Mouse (Mus musculus) spleen, postnatal 4 days (tissue): ENCODE measurements around the gene Lpar6.

Experiments used
- DNase-seq, 2 experiments: peaks; one replicate each; pipeline ENCODE4 v3.0.0; 2022; ENCODE audit warnings: low spot score in 2 of 2

Gene Lpar6

DNA sequence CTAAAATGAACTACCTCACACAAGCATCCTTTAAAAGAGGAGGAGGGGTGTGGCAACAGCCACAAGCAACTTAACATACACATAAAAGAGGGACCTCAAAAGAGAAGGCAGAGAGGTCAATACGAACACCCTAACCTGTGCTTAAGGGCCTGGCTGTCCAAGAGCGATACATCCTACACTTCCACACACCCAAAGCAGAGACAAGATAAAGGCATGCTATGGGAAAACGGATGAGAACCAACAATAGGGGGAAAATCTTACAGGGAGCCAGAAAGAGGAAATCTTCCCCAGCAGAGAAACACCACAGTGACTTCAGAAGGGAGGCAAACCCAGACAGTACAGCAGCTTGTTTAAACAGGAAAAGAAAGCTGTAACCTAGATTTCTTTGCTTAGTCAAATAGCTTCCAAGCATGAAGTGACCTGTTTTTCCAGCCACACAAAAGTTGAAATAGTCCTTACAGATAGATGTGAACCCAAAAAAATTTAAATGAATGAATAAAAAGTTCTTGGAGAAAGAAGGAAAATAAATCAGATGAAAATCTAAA, 17.8 kb downstream of the Lpar6 start:
- DNase-seq, result no peak

DNA sequence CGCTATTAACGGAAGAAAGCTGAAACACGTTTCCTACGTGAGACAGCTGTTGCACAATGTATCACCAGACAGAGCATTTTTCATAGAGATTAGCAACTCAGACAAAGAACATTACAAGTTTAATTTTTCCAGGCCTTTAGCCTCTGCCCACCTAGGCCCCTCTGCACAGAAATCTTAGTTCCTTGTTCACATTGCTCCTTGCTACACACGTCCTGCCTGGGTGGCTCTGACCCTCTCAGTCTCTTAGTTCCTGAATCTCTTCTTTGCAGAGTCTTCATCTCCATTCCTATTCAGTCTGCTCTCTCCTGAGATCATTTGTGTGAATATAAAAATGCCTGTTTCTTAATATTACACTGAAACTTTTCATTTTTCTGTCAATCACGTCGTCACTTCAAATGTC, 19.7 kb downstream of the Lpar6 start:
- DNase-seq, result no peak

DNA sequence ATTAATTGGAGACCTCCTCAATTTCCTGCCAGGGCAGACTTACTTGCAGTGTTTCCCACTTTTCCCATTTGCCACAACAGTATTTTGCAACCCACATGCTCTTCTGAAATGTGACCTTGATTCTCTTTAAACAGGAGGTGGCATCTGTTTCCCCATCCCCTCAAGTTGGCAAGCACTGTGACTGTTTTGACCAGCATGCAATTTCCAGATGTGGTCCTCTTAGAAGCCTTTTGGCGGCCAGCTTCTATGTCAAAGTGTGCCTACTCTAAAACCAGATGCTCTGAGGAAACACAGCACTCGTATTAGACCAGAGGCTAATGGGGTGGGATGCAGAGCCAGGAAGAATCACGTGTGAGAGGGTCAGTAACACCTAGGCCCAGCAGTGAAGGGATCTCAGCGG, 20.5 kb downstream of the Lpar6 start:
- DNase-seq, result no peak

DNA sequence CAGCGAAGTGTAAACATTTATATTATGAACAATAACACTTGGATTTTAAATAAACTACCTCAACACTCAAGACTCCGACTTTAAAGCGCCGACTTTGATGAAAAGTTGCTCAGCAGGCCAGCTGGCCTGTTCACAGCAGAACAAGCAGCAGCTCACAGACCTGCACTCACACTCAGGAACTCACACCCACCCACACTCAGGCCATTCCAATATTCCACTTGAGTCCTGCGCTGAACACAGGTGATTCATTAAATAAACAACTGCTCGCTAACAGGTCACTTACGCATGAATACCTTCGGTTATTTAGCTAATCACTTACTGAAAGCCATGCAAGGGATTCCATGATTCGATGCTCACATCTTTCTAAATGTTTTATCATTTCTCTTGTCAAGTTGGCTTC, 24.5 kb downstream of the Lpar6 start:
- DNase-seq, result no peak

DNA sequence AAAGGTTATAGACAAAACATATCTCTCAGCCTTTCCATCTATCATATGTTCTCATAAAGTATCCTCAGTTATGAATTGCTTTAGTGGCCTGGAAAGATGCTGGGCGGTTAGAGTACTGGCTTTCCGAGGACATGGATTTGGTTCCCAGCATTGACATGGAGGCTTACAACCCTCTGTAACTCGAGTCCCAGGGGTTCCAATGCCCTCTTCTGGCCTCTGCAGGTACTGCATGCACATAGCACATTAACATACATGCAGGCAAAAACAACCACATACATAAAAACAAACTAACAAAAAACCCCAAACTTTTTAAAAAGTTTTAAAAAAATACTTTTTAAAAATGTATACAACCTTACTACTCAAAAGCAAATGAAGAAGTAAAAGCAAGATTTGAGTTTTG, 28.5 kb downstream of the Lpar6 start:
- peak; percentile 31 to 70 for DNase-seq

DNA sequence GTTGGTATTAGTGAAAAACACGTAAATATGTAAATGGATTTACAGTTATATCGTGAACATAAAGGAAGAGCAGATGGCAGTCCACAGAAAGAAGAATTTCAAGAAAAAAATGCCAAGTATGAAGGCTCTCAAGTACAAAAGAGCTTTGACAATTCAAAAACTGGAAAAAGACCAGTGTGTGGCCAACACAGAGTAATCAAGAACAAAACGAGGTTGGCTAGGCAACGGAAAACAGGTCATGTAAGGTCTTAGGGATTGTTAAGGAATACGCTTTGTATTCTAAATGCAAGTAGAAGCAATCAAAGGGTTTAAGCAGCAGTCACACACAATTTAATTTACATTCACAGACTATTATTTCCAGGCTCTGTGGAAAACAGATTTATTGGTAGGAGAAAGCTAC, 34.1 kb downstream of the Lpar6 start:
- no peak for DNase-seq

DNA sequence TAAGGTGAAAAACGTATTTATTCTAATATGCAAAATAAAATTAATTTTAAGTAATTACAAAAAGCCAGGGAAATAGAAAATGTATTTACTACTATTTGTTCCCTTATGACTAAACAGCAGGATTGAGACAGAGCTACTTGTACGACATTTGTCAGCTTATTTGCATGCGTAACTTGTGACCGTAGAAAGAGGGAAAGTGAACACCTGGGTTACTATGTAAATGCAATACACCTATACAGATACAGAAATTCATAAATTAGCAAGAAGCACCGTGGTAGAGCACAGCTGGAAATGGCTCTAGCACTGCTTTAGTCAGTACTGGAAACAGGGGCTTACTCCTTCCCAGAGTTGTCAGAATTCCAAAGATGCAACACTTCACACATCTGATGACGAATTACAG, 41.4 kb downstream of the Lpar6 start:
- no peak for DNase-seq

DNA sequence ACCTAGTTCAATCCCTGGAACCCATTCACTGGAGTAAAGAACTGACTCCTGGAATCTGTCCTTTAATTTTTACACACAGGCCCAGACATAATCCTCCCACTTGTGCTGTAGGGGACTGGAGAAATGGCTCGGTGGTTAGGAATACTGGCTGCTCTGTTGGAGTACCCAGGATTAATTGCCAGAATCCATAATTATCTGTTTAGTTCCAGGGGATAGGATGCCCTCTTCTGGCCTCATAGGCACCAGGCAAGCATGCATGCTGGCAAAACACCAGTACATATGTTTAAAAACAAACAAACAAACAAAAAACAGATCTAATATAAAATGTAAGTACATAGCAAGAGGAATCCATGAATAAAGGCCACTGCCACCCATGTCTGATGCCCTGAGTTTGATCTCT, 43.3 kb downstream of the Lpar6 start:
- DNase-seq, result no peak

DNA sequence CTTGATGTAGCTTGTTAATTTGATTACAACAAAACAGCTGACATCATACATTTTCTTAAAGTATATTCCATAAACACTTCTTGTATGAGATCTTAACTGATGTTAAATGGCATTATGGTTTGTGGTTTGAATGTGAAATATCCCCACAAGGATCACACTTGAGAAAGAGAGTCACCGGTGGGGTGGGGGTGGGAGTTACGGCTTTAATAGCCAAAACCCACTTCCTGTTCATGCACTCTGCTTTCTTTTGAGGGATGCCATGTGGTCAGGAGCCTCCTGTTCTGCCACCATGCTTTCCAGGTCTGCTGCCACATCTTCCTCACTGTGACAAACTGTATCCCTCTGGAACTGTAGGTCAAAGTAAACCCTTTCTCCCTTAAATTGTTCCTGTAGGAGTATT, 52.2 kb downstream of the Lpar6 start:
- no peak for DNase-seq

DNA sequence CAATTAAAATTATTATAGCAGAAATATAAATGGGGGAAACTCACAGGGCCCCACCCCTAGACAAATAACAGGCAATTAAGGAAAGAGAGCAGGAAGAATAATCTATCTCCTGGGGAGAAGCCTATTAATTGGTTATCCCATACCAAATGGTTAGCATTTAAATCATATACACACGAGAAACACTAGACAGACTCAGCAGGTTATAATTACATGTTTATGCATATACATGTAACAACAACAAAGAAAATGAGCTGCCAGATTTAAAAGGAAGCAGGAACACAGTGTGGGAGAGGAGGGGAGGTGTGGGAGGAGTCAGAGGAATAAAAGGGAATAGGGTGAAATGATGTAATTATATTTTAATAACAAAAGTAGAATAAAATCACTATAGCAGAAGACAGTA, 54.7 kb downstream of the Lpar6 start:
- no peak for DNase-seq
